In genomic region chr14:73123786-73124185, GRCm38 (mm10) we compare ENCODE assay signal across 12 mouse cellular contexts. TPM values are rescaled to one million over a fixed set of nuclear protein-coding genes. Genes with fewer than 3 reads are reported as not detected.
A peak's percentile ranks its signal among the peaks of the same experiment; 100 is the strongest.
DNase-seq lines count a peak whose midpoint lies in the region; ATAC-seq and TF ChIP-seq lines count a peak whose summit lies in the region.
"Had no signal": no experiment of that assay in that cellular context is flagged by ENCODE, and none has a peak within 500 bp of the region (broad histone marks: within the 10 kb centered on the region; RNA-seq: fewer than 3 reads in every experiment).

No protein-coding gene starts in this region.

- no peak overlapping the region for H3K4me3 ChIP-seq in kidney, adult 2 months (ENCODE audit: insufficient read depth, low read depth, low read length)
- H3K4me3 ChIP-seq in midbrain, embryonic 15.5 days: no peak overlapping the region
- H3K4me3 ChIP-seq: embryonic facial prominence, embryonic 13.5 days; intestine, embryonic 15.5 days had no signal

- ATAC-seq in activated CD4-positive, CD25-positive, alpha-beta regulatory T cell, adult 4 months: peak; percentile 86
- no peak for ATAC-seq in midbrain, embryonic 15.5 days (replicated peaks)
- ATAC-seq: intestine, embryonic 15.5 days had no signal

- H3K27me3 ChIP-seq in kidney, adult 2 months (replicated peaks; ENCODE audit: control insufficient read depth, insufficient read depth, low read length): no peaks in the 10 kb centered on the region
- H3K27me3 ChIP-seq in splenic B cell, adult 2 months (ENCODE audit: control insufficient read depth, insufficient read depth, low read length, poor library complexity, severe bottlenecking): no peaks in the 10 kb centered on the region
- no peaks in the 10 kb centered on the region for H3K27me3 ChIP-seq in midbrain, embryonic 15.5 days (replicated peaks)
- H3K27me3 ChIP-seq: embryonic facial prominence, embryonic 13.5 days; intestine, embryonic 15.5 days had no signal

- DNase-seq in kidney, adult 2 months: peak; percentile 56
- no peak for DNase-seq in kidney, postnatal 10 days
- peak; percentile 52 for DNase-seq in liver
- peak; percentile 56 for DNase-seq in splenic B cell, adult 2 months (ENCODE audit: low read depth, low spot score)
- DNase-seq in urinary bladder, postnatal 10 days (ENCODE audit: low spot score): no peak
- DNase-seq in MN1 (ENCODE audit: low spot score): no peak
- DNase-seq: gastrocnemius, postnatal 14 days; lung, adult 18-20 months had no signal

- H3K9ac ChIP-seq in midbrain, embryonic 15.5 days: no peak overlapping the region
- H3K9ac ChIP-seq: embryonic facial prominence, embryonic 13.5 days; intestine, embryonic 15.5 days had no signal

- no peak overlapping the region for H3K27ac ChIP-seq in kidney, adult 2 months (ENCODE audit: insufficient read depth, low read depth, low read length)
- H3K27ac ChIP-seq in midbrain, embryonic 15.5 days: no peak overlapping the region
- H3K27ac ChIP-seq: embryonic facial prominence, embryonic 13.5 days; intestine, embryonic 15.5 days had no signal

- H3K9me3 ChIP-seq in midbrain, embryonic 15.5 days: no peaks in the 10 kb centered on the region
- H3K9me3 ChIP-seq: embryonic facial prominence, embryonic 13.5 days; intestine, embryonic 15.5 days had no signal

- no peaks in the 10 kb centered on the region for H3K36me3 ChIP-seq in kidney, adult 2 months (ENCODE audit: control insufficient read depth, insufficient read depth, low read length)
- no peaks in the 10 kb centered on the region for H3K36me3 ChIP-seq in splenic B cell, adult 2 months (ENCODE audit: control insufficient read depth, insufficient read depth, low read length, poor library complexity, severe bottlenecking)
- H3K36me3 ChIP-seq in midbrain, embryonic 15.5 days (replicated peaks): no peaks in the 10 kb centered on the region
- H3K36me3 ChIP-seq: embryonic facial prominence, embryonic 13.5 days; intestine, embryonic 15.5 days had no signal

- no peak for TF ChIP-seq CTCF in kidney, adult 2 months (conservative IDR thresholded peaks at IDR 0.05; ENCODE audit: insufficient read depth, insufficient read length, low read depth, low read length)

- no peak overlapping the region for H3K4me2 ChIP-seq in midbrain, embryonic 15.5 days
- H3K4me2 ChIP-seq: embryonic facial prominence, embryonic 13.5 days; intestine, embryonic 15.5 days had no signal

- WGBS in kidney, adult 2 months: 62% methylated on average over 9 of the region's 9 CpGs
- WGBS in midbrain, embryonic 15.5 days: 80% methylated on average over 9 of the region's 9 CpGs

- TF ChIP-seq POLR2A in kidney, adult 2 months (IDR thresholded peaks at IDR 0.05; ENCODE audit: low read depth, low read length): no peak

- H3K4me1 ChIP-seq in kidney, adult 2 months (ENCODE audit: control insufficient read depth, insufficient read depth, low read length): no peaks in the 10 kb centered on the region
- H3K4me1 ChIP-seq in midbrain, embryonic 15.5 days: no peaks in the 10 kb centered on the region

RNA-seq across cellular contexts. Expression of gene Rcbtb2, which starts 0.9 kb away (rescaled TPM):
- polyA plus RNA-seq in kidney, adult 2 months (2012; rRNA removed): 32.3 and 33.2 TPM in 2 replicates
- 10 to 100 TPM; 55.7 to 64.9 TPM for polyA plus RNA-seq in activated CD4-positive, CD25-positive, alpha-beta regulatory T cell, adult 4 months (2017; shearing (Covaris generic))
- polyA plus RNA-seq in midbrain, embryonic 15.5 days (2015; fragmentation: Nextera tagmentation; extraction: Ambion mirVana): 60.3 and 68.6 TPM in 2 replicates

Comparison
In these comparisons a context has a peak if more than half of its experiments do, and no peak if none do; other contexts are left out.
1. DNase-seq: peak in kidney, adult 2 months (single experiment), liver (single experiment) and splenic B cell, adult 2 months (single experiment); none in kidney, postnatal 10 days (single experiment), urinary bladder, postnatal 10 days (single experiment) and MN1 (single experiment).